Mouse (Mus musculus) midbrain, embryonic 11.5 days (tissue): Measurements from ENCODE around the gene Pramef12. TPM values are rescaled to one million over a fixed set of nuclear protein-coding genes. Genes with fewer than 3 reads are reported as not detected.

Experiments
- ATAC-seq: fragments of 200-750 bp; cut with Nextera tagmentation; 2 replicates; pipeline ENCODE4 v1.8.0; 2017; ENCODE audit warnings: moderate TSS enrichment, moderate library complexity; ENCODE audit not compliant: low FRiP score
- DNase-seq: peaks from one replicate; pipeline ENCODE4 v3.0.0; 2015; ENCODE audit warnings: low spot score; ENCODE audit errors: missing footprints
- H3K27ac ChIP-seq: fragments of 300-500 bp; sonication (generic); 2 replicates; pipeline ENCODE4 v1.5.1; 2014; ENCODE audit warnings: low read depth, low read length
- H3K27me3 ChIP-seq: fragments of 300-500 bp; sonication (generic); 2 replicates; pipeline ENCODE4 v1.6.1; 2014; ENCODE audit warnings: mild to moderate bottlenecking, low read length, moderate library complexity, mixed read lengths; ENCODE audit not compliant: control insufficient read depth, insufficient read depth
- H3K36me3 ChIP-seq: fragments of 300-500 bp; sonication (generic); 2 replicates; pipeline ENCODE4 v1.6.1; 2014; ENCODE audit warnings: mild to moderate bottlenecking, low read length, moderate library complexity, mixed read lengths; ENCODE audit not compliant: control insufficient read depth, insufficient read depth
- H3K4me1 ChIP-seq: fragments of 300-500 bp; sonication (generic); 2 replicates; pipeline ENCODE4 v1.6.1; 2014; ENCODE audit warnings: low read length; ENCODE audit not compliant: control insufficient read depth, insufficient read depth
- H3K4me2 ChIP-seq: fragments of 300-500 bp; sonication (generic); 2 replicates; pipeline ENCODE4 v1.6.1; 2014; ENCODE audit warnings: mild to moderate bottlenecking, moderate library complexity
- H3K4me3 ChIP-seq: fragments of 300-500 bp; sonication (generic); 2 replicates; pipeline ENCODE4 v1.5.1; 2014; ENCODE audit warnings: low read depth, low read length
- H3K9ac ChIP-seq: fragments of 300-500 bp; sonication (generic); 2 replicates; pipeline ENCODE4 v1.6.1; 2014; ENCODE audit warnings: low read length
- H3K9me3 ChIP-seq: fragments of 300-500 bp; sonication (generic); 2 replicates; pipeline ENCODE4 v1.6.1; 2016; ENCODE audit warnings: low read length; ENCODE audit not compliant: control insufficient read depth
- WGBS: fragments of 180-500 bp; shearing (Covaris S2); extraction: QIAGEN DNeasy Blood & Tissue Kit; methylation state at CpG from one replicate; pipeline ENCODE4 v1.1.7; 2014; 5-methylcytosine and 5-hydroxymethylcytosine counted together
- polyA plus RNA-seq: library from polyadenylated mRNA; unstranded; fragments of >200 nt; fragmentation: Nextera tagmentation; extraction: Ambion mirVana; gene quantifications from 2 replicates; pipeline ENCODE4 v1.2.1, GENCODE M21; 2014

The Pramef12 gene
- not detected in 2 replicates for polyA plus RNA-seq

DNA sequence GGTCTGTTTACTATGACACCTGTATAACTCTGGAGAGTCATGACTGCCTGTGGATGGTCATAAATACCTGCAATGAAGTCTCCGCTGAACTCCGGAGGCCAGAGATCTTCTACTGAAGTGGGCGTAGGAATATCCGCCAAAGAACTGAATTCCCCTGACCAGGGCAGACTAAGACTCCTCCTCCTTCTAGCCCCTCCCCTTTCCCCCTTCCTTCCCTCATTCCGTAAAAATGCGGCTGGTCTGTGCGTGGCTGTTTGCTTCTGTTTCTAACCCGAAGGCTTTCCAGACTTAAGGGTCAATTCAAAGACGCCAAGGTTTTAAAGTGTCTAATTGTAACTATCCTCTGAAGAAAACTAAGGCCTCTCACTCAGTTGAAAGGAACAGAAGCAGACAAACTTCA lies at the start of gene Pramef12:
Gene Pramef12, minus strand, starts transcription at position 175 of the 400 bp plus-strand sequence.
- H3K9ac ChIP-seq = no peak within 1 kb of the TSS
- 83% methylated on average over 9 of the region's 9 CpGs for WGBS
- DNase-seq (no peak), ATAC-seq (no peak)
- no peak within 1 kb of the TSS for H3K27ac ChIP-seq
- H3K4me1 ChIP-seq = no peaks in the 10 kb centered on the region
- no peaks in the 10 kb centered on the region for H3K36me3 ChIP-seq
- H3K4me2 ChIP-seq = no peak within 1 kb of the TSS
- H3K9me3 ChIP-seq = no peaks in the 10 kb centered on the region; the same call in 1 of the 2 replicates
- no peak within 1 kb of the TSS for H3K4me3 ChIP-seq
- H3K27me3 ChIP-seq = no peaks in the 10 kb centered on the region

- ATAC-seq (no peak), DNase-seq (no peak)
- no peak within 1 kb of the TSS for H3K4me3 ChIP-seq
- H3K9ac ChIP-seq = no peak within 1 kb of the TSS
- 73% methylated on average over 2 of the region's 2 CpGs for whole genome bisulfite sequencing
- no peaks in the 10 kb centered on the region for H3K36me3 ChIP-seq
- H3K4me2 ChIP-seq = no peak within 1 kb of the TSS
- no peak within 1 kb of the TSS for H3K27ac ChIP-seq
- no peaks in the 10 kb centered on the region for H3K27me3 ChIP-seq
- peaks cover 14% of the 10 kb centered on the region; the same call in 1 of the 2 replicates for H3K9me3 ChIP-seq
- H3K4me1 ChIP-seq = no peaks in the 10 kb centered on the region
Measured at GRCm38 (mm10) chr4:144453217-144453616, 45.0 kb upstream of the Pramef12 start, which contains the start of gene Gm9944. Gene Gm9944 (minus strand): TSS chr4:144453317.

DNA sequence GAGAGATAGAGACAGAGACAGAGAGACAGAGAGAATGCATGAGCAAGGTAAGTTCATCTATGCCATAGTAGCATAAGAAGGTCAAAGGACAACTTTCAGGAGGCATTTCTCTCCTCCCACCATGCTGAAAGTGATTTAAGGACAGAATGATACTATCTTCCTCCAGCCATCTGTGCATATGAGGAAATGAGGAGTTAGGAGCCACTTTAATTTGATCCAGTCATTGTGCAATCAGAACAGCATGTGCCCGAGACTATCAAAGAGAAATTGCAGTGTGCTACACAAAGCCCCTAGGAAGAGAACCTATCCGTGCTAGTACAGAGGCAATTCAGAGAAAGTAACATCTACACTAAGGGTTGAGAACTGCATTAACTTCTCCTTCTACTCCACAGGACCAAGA lies 40.3 kb upstream of the Pramef12 start:
- Histone ChIP-seq H3K4me1 (no peaks in the 10 kb centered on the region), H3K27me3 (no peaks in the 10 kb centered on the region), H3K4me2 (no peak overlapping the region), H3K27ac (no peak overlapping the region), H3K4me3 (no peak overlapping the region), H3K9ac (no peak overlapping the region), H3K9me3 (no peaks in the 10 kb centered on the region; the same call in 1 of the 2 replicates), H3K36me3 (no peaks in the 10 kb centered on the region)
- DNase-seq = no peak
- ATAC-seq = no peak
- WGBS = 83% methylated on average over 2 of the region's 2 CpGs

GRCm38 (mm10) chr4:144441582-144441981 lies 33.3 kb upstream of the Pramef12 start:
- Histone ChIP-seq H3K4me2 (no peak overlapping the region), H3K36me3 (no peaks in the 10 kb centered on the region), H3K4me3 (no peak overlapping the region), H3K9ac (no peak overlapping the region), H3K27me3 (no peaks in the 10 kb centered on the region), H3K27ac (no peak overlapping the region), H3K4me1 (no peaks in the 10 kb centered on the region), H3K9me3 (0 out of 2 replicates have a peak, but pooled peaks cover 3% of the 10 kb centered on the region)
- ATAC-seq (no peak), DNase-seq (no peak)
- 83% methylated on average over 1 of the region's 1 CpGs for WGBS

DNA sequence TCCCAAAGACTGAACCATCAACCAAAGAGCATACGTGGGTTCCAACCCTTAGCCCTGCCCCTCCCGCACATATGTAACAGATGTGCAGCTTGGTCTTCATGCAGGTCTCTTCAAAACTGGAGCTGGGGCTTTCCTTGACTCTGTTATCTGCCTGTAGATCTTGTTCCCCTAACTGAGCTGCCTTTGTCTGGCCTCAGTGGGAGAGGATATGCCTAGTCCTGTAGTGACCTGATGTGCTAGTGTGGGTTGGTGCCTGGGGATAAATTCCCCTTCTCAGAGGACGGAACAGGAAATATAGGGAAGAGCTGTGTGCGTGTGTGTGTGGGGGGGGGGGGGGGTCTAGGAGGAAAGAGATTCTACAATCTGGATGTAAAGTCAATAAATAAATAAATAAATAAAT lies 32.8 kb upstream of the Pramef12 start:
- Histone ChIP-seq H3K27ac (no peak overlapping the region), H3K9me3 (peaks cover 3% of the 10 kb centered on the region; the same call in 1 of the 2 replicates), H3K27me3 (no peaks in the 10 kb centered on the region), H3K4me3 (no peak overlapping the region), H3K9ac (no peak overlapping the region), H3K4me2 (no peak overlapping the region), H3K4me1 (no peaks in the 10 kb centered on the region), H3K36me3 (no peaks in the 10 kb centered on the region)
- WGBS = 86% methylated on average over 4 of the region's 4 CpGs
- ATAC-seq (no peak), DNase-seq (no peak)

GRCm38 (mm10) chr4:144438672-144439071 lies 30.4 kb upstream of the Pramef12 start, which contains the start of gene 1700012P22Rik:
Gene 1700012P22Rik (minus strand): TSS chr4:144438772.
- ATAC-seq = no peak

DNA sequence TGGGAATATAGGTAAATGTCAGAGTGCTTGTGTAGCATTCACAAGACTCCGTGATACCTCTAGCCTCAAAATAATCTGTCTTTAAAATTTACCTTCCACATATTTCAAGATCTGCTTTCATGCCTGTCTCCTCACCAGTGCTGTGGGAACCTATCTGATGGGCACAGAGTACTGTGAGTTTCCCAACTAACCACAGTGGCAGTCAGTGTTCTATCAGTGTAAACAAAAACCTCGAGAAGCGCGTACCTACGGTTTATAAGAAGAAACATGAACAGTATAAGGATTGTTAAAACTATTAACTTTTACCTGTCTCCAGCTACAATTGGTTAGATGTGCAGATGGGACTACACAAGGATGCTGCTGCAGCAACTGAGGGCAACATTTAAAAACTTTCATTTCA lies 25.0 kb upstream of the Pramef12 start:
- no peak overlapping the region for H3K27ac ChIP-seq
- H3K9ac ChIP-seq = no peak overlapping the region
- no peaks in the 10 kb centered on the region for H3K4me1 ChIP-seq
- no peak overlapping the region for H3K4me3 ChIP-seq
- no peak overlapping the region for H3K4me2 ChIP-seq
- no peaks in the 10 kb centered on the region for H3K36me3 ChIP-seq
- H3K27me3 ChIP-seq = no peaks in the 10 kb centered on the region
- H3K9me3 ChIP-seq = peaks cover 7% of the 10 kb centered on the region; the same call in 1 of the 2 replicates
- DNase-seq = no peak
- WGBS = 91% methylated on average over 5 of the region's 5 CpGs
- no peak for ATAC-seq

More at GRCm38 (mm10) chr4:144438672-144439071, 30.4 kb upstream of the Pramef12 start, which contains the start of gene 1700012P22Rik:
- Histone ChIP-seq H3K9ac (no peak within 1 kb of the TSS), H3K27me3 (no peaks in the 10 kb centered on the region), H3K27ac (no peak within 1 kb of the TSS), H3K4me1 (no peaks in the 10 kb centered on the region), H3K36me3 (no peaks in the 10 kb centered on the region), H3K4me2 (no peak within 1 kb of the TSS), H3K9me3 (peaks cover 6% of the 10 kb centered on the region; the same call in 1 of the 2 replicates), H3K4me3 (no peak within 1 kb of the TSS)
- no peak for DNase-seq

DNA sequence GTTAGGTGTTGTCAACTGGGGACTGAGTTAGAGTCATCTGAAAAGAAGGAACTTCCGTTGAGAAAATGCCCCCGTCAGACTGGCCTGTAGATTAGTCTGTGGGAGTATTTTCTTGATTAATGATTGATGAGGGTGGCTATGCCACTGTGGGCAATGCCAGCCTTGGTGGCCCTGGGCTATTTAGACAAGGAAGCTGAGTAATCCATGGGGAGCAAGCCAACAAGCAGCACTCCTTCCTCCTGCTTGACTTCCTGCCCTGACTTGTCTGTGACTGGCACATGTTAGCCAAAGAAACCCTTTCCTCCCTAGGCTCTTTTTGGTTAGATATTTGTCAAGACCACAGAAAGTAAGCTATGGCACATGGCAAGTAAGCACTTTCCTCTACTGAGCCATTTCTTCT lies 22.5 kb upstream of the Pramef12 start:
- 83% methylated on average over 2 of the region's 2 CpGs for WGBS

DNA sequence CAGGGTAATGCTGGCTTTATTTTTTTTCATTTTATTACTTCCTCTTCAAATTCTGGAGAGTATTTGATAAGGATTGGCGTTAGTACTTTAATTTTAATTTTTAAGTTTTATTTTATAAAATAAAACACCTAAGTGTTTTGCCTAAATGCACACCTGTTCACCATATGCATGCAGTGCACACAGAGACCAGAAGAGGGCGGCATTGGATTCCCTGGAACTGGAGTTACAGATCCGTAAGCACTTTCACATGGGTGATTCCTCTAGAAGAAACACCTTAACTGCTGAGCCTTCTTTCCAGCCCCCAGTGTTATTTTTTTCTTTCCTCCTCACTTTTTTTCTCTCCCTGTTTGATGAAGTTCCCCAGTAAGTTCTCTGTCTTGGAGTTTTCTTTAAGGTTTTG lies 20.6 kb upstream of the Pramef12 start:
- no peak overlapping the region for H3K4me2 ChIP-seq
- no peaks in the 10 kb centered on the region for H3K36me3 ChIP-seq
- no peak overlapping the region for H3K4me3 ChIP-seq
- no peak overlapping the region for H3K9ac ChIP-seq
- no peak overlapping the region for H3K27ac ChIP-seq
- no peaks in the 10 kb centered on the region for H3K27me3 ChIP-seq
- DNase-seq = no peak
- H3K4me1 ChIP-seq = no peaks in the 10 kb centered on the region
- WGBS = 20% methylated on average over 3 of the region's 3 CpGs
- ATAC-seq = no peak
- peaks cover 4% of the 10 kb centered on the region; the same call in 1 of the 2 replicates for H3K9me3 ChIP-seq

More for the DNA sequence above, 22.5 kb upstream of the Pramef12 start:
- no peaks in the 10 kb centered on the region for H3K36me3 ChIP-seq
- H3K27ac ChIP-seq = no peak overlapping the region
- no peak overlapping the region for H3K4me3 ChIP-seq
- no peak overlapping the region for H3K4me2 ChIP-seq
- no peak for DNase-seq
- H3K27me3 ChIP-seq = no peaks in the 10 kb centered on the region
- no peaks in the 10 kb centered on the region for H3K4me1 ChIP-seq
- no peak overlapping the region for H3K9ac ChIP-seq
- ATAC-seq = no peak
- H3K9me3 ChIP-seq = peaks cover 4% of the 10 kb centered on the region; the same call in 1 of the 2 replicates
